Mouse (Mus musculus) kidney, postnatal 36 days (tissue): ENCODE data around the gene Stambp.
"Not testable (repeated sequence)": the region's sequence is repeated elsewhere in the genome, so short reads cannot be mapped to it uniquely, and the experiment has no call there.

Experiments
- DNase-seq, 2 experiments: peaks; one replicate each; pipeline ENCODE4 v3.0.0; 2021 to 2022; ENCODE audit warnings: mixed read lengths in 2 of 2

The Stambp gene

DNA sequence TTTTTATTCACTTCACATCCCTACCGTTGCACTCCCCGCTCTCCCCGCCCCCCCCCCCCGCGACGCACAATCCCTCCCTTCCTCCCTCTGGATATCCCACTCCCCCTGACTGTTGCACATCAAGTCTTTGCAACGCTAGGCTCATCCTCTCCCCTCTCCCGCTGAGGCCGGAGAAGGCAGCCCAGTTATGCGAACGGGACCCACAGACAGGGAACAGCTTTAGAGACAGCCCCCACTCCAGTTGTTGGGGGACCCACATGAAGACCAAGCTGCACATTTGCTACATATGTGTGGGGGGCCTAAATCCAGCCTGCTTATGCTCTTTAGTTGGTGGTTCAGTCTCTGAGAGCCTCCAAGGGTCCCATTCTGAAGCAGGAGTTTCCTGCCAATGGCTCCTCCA lies at the start of gene Stambp:
Stambp (minus strand) TSS at position 59 of the 400 bp plus-strand sequence.
- peak in 1 of 2 experiments; percentile 24 for DNase-seq

DNA sequence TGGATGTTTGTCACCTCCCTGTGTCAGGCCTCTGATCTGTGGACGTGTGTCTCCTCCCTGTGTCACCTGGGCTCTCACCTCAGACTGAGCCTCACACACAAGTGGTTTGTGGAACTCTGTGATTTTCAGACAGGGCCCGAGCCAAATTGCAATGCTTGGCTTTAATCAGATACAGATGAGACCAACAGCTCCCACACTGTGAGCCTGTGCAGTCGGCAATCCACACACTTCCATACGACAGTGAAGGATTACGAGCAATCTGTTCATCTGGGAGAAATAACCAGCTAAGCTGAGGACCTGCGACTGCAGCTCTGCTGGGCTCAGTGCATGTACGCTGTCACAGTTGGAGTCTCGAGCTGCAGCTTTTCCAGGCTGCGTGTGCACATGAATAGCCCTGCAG lies 47.4 kb upstream of the Stambp start:
- no peak for DNase-seq

DNA sequence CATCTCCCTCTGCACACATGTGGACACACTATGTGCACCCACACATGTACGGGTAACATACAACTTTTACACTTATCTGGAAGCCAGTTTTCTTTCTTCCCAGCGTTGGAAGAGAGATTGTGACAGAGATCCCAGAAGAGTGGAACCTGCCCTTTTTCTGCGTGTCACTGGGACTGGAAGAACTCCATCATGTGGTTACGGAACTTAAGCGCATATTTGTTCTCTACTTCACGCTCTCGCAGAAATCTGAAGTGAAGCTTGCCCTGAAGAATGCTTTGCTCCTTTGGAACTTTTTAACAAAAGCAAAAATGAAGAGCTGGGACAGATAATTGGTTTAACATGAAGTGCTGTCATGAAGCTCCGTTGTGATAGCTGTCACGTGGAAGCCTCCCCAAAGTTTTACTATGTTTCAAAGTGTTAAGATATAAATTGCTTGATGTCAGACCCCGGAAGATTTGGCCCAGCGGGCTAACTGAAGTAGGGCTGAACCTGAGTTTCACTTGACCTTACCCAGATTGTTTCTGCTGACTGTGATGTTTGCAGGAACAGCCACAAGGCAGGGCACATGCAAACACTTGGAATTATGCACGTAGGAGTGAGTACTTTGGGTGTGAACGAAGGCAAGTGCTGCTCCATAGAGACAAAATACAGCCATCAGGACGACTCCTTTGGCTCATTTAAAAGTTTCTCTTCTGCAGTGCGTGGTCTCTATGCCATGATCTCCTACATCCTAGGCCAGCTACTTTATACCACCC lies 45.2 kb upstream of the Stambp start:
- no peak for DNase-seq

DNA sequence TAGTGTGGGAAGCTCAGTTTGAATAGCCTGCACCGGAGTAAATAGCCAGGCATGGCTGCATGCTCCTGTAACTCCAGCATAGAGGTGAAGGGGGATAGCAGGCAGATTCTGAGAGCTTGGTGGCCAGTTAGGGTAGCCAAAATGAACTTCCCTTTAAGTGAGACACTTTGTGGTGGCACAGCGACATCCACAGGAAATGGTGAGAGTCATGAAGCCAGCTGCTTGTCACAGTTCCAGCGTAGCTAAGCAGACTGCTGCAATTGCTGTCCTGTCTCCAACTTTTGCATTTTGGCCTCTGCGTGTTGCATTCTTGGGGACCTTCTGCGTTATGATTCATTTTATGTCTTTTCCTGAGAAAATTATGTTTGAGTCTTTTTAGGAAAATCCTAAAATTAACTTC lies 44.0 kb upstream of the Stambp start:
- peak; percentile 35 to 62 for DNase-seq

DNA sequence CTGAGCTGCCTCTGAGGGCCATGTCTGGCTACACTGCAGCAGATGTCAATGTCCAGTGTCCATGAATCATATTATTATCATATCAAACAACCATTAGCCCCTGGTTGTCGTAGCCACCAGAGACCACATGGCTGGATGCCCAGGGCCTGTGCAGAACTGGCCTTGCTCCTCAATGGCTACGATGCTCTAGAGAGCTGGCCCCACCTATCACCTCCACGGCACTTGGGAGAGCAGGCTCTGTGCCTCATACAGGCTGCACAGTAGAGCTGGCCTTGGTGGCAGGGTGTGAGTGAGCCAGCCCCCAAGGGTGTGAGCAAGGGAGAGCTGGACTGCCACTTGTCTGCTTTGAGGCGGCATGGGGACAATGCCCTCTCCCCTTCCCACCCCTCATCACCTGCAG lies 41.9 kb upstream of the Stambp start:
- no peak for DNase-seq

DNA sequence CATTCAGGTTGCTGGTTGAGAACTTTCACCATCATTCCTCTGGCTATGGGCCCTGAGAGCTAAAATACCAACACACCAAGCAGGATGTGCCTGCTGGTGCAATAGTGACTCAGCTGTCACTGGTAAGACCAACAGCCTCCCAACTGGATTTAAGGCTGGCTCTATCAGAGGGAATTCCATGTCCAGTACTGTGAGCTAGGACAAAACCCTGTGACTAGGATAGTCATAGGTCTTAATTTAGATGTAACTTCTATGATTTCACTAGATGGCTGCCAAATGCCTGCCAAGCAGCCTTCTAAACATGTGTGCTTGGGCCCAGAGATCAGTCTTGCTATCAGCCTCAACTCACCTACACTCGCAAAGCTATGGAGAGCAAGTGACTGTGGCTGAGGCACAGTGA lies 40.4 kb upstream of the Stambp start:
- DNase-seq = no peak

DNA sequence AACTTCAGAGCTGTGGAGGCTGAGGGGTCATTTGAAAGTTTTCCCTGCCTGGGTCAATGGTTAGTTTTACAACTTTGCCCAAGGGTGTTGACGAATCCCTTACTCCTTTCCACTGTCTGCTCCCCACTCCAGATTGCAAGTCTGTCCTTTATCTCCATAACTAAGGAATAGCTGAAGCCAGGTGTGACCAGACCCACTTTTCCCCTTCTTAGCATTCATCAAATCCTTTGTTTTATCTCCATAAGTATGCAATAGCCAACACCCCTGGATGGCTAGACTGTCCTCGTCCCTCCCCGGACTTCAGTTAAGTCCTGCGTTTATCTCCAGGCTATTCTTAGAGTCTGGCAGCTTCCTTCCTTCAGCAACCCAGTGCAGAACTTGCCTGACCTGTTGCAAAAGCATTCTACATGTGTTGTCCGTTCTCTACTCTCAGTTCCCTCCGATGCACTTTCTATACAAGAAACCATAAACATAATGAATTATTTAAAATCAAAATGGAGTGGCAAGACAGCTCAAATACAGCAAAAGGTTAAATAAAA lies 27.2 kb upstream of the Stambp start:
- DNase-seq = no peak

DNA sequence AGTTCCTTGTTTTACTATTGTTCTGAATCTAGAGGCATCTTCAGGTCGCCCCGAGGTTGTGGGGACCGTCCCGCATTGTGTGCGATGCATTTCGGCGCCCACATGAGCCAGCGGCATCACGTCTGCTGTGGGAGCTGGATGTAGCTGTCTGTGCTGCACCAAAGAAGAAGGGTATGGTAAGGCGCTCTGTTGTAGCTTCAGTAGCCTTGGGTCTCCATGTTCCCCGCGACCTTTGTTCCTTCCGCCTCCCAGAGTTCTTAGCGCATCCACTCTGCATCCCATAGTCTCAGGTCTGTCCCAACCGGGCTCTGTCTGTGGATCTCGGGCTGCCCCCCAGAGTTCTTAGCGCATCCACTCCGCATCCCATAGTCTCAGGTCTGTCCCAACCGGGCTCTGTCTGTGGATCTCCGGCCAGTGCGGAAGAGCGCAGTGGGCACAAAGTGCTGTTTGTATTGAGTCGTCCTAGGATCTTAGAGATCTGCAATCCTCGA lies 26.6 kb upstream of the Stambp start:
- DNase-seq = no peak

DNA sequence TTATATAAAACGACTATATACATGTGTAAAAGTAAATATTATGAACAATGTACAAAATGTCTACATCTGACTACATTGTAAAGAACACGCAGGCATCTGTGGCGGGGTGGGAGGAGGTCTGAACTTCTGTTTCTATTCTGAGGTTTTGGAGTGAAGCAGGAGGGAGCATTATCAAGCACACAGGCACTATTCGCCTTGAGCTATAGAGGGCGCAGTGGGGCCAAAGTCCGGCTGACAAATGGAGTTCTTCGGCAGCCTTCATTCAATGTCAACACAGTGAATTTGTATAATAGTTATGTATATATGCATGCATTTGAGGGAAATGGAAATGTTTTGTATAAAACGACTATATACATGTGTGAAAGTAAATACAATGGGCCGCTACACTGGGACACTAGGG lies 26.1 kb upstream of the Stambp start:
- peak in 1 of 2 experiments; percentile 59 for DNase-seq

DNA sequence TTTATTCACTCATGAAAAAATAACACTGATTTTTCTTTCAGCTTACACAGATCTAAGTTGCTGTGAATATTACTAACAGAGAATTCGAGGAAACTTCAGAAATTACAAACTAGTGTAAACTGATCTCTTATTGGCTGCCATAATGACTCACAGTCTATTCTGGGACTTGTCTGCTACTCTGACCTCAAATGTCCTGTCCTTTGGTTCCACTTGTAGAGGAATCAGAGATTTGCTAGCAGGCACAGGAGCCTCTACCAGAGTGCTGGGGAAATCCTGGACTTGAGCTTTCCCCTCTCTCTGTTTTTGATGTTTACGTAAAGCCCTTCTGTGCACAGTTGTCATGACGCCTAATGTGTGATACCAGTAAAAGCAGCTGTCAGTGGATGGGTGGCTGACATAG lies 25.5 kb upstream of the Stambp start:
- DNase-seq = no peak

DNA sequence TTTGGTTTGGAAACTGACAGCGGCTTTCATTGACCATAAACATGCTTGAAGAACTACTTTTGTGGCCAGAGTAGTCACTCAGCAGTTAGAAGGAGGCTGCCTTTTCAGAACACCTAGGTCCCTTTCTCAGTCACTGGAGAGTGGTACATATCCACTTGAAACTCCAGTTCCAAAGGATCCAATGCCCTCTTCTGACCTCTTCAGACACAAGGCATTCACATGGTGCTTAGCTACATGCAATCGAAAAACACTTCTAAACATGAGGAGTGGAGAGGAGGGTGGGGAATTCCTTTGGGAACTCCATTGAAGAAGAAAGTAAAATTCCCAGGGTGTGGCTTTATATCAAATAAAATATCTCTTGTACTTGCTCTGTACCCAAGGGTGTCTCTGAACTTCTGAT lies 22.5 kb upstream of the Stambp start:
- no peak for DNase-seq

DNA sequence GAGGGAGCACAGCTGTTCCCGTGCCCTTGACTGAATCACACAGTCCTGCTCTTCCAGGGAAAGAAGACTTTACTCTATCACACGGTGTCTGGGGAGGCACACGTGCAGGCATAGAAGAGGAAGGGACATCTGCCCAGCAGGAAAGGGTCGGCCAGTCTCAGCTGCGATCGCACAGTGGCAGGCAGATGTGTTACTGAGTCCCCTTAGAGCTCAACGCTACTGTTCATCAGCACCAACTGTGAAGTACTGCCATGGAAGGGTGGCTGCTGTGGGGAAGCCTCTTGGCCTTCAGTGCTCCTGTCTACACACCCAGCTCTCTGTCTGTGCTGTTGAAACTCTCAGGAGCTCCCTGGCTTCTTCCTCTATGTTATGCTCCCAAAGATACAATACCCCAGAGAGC lies 21.4 kb upstream of the Stambp start:
- DNase-seq = no peak

DNA sequence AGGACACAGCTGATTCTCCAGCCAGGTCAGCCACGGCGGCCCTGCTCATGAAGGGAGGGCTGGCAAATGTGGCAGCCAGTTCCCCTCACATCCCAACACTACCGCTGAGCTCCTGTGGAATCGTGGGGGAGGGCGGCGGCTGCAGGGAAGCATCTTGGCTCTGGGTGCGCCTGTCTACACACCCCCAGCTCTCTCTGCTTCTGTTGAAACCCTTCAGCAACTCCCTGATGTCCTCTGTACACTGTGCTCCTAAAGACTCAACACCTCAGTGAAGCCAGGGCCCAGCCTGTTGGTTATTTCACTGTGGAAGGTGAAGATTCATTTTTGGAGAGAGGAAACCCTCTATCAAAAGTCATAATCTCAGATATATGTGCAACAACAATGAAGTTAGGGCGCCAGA lies 19.5 kb upstream of the Stambp start:
- no peak for DNase-seq

DNA sequence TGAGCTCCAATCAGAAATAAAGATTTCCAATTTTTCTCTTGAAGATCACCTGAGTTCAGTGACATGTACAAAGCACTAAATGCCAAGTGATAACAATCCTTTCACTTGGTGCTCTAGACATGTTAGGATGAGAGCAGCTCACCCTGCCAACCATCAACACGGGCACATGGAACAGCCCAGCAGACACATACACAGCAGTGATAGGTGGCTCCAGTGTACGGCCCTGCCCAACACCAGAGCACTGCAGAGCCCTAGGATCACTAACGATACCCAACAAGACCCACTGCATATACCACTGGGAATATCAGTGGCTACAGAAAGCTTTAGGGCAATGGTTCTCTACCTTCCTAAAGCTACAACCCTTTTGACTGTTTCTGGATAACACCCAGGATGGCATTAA lies 17.8 kb upstream of the Stambp start:
- no peak for DNase-seq

DNA sequence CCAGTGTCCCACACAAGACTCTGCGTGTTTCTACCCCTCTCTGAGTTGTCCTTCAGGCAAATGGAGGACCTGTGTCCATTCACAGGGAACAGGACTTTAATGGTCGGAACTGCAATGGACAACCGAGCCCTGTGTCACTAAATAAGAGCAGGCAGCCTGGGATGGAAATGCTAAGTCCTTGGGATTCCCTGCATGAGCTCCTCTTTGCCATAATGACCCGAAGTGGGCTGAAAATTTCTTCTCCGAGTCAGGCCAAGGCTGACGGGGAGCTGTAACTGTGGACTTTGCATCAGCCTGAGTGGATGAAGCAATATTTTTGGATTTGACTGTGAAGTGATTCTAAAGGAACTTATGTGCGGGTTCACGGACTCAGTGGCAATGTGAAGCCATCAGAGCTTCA lies 14.7 kb upstream of the Stambp start:
- not testable (repeated sequence) for DNase-seq

DNA sequence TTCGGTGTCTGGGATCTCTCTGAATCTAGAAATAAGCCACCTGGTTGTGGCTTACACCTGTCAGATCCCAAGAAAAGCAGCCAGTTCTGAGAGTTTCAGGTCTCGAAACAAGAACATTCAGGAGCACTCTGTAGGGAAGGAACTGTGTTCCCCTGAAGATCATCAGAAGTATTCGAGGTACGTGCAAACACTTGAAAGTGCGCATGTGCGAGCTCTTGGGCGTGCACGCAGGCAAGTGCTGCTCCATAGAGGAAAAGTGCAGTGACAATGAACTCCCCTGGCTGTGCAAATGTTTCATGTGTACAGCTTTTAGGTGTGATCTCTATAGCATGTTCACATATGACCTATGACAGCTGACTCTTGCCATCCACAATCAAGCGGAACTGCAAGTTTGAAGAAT lies 12.8 kb upstream of the Stambp start:
- not testable (repeated sequence) for DNase-seq

DNA sequence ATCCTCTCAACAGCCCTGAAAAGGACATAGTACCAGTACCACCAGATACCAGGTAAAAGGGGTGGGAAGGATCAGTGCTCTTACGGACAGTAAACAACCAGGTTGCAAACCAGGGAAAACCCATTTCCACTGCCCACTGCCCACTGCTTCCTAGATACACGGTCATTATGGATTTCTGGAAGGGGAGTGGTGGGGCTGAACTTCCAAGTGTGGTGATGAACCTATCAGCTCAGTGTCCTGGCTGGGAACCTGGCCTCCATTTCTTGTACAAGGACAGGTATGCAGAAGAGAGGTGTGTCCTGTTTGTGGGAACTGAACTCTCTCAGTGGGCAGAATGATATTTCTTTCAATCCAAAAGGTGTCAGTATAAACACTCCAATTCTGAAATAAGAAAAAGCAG lies 11.1 kb upstream of the Stambp start:
- no peak for DNase-seq

DNA sequence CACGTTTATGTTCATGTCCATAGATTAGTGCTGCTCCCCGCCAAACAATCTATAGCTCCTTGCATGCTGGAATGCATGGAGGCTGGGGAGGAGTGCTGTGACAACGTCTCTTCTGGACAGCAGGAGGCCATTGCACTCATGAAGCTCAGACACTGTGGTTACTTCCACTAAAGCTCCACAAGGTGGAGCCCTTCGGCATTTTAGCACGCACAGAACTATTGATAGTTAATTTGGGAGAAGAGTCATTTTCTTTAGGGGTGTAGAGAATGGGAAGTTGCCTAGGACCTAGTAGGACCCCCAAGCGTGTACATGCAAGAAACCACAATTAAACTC lies 10.4 kb upstream of the Stambp start:
- DNase-seq = peak; percentile 31 to 64

DNA sequence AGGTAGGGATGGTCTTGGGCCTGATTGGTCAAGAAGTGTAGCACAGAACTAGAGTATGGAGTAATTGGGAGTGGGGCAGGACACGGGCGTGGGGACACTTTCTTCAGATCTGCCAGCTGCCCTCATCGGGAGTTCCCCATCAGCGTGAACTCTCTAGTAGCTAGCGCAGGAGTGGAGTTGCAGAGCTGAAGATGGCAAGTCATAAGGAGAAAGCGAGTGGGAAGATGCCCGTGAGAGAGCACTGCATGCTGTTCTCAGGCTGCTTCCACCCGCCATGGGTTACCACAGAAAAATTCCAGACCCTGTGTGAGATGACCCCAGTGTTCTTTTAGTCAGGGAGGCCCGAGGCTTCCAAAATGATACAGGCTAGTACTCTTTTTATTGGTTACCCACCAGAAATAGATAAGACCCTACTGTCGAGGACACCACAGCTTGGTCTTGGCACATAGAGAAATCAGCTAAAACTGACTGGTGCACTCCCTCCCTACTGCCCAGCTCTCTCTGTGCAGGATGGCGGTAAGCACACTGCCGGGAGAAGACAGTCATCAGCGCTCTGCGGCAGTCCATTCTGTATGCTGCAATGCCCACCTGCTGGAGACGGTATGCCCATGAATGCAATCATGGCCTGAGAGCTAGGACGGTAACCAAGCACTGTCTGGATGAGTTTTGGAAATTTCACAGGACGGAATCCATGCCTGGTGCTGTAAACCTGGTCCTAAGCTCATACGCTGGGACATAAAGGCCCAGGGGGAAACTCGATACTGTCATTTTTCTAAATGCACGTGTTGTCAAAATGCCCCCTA lies 9.8 kb upstream of the Stambp start:
- no peak for DNase-seq

DNA sequence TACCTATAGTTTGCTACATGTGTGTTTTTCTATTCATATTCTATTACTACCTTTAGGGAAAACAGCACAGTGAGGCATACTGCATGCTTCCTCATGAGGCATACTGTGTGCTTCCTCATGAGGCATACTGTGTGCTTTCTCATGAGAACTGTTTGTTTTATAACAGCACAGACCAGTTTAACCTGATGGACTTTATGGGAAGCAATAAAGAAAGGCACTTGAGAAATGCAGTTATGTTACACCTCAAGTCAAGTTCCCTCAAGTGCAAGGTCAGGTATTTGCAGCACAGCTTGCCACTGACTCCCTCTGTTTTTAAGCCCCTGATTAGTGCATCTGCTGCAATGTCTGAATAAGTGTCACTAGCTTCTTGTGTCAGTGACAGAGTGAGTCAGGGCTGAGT lies 5.0 kb upstream of the Stambp start:
- DNase-seq = no peak

DNA sequence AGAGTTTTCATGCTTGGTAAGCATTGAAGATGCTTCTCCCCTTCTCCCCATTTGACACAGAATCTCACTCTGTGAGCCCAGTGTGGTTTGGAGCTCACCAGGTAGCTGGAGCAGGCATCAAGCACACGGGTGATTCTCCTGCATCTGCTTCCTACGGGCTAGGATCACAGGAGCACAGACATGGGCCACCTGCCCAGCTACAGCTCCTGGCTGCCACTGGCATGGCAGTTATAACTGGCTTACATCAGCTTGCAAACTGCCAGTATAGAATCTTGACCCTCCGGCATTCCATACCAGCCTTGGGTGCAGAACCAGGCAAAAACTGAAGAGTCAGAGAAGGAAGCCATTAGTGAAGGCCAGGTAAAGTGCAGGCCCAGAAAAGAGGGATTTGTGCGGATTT lies 3.1 kb upstream of the Stambp start:
- DNase-seq = no peak

DNA sequence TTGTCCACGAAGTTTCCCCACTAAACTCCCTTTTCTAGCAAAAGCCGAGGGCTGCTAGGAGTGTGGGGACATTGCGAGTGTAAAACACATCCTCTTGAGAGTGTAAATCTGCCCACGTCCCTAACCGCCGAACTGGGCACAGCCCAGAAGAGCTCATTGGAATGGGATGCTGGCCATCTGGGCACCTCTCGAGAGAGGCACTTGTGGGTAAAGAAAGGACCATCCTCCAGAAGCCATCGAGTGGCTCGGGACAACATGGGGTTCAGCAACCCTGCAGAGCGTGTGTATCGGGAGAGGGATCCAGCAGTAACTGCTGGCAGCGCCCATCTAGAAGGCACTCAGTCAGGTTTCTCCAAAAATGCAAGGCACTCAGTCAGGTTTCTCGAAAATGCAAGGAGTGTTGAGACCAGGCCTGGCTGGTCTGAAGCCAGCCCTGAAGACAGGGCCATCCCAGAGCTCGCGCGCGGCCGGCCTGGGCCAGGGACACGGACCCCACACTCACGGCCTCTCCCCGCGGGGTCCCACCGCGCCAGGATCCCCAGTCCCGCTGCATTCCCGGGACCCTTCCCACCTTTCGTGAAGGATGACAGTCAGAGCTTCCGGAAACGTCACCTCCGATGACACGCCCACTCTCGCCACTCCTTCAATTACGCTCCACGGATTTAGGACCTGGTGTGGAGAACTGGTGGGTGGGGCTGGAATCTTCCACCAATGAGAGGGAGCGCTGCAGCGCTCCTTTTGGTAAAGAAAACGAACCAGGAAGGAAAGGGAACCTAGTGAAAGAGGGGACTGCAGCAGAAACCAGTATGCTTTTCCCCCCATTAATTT lies 475 bp downstream of the Stambp start:
- peak; percentile 95 for DNase-seq
